Mouse (Mus musculus): ENCODE measurements around the gene Lmbrd1.
A peak's percentile ranks its signal among the peaks of the same experiment; 100 is the strongest.
"Not testable (repeated sequence)": the region's sequence is repeated elsewhere in the genome, so short reads cannot be mapped to it uniquely, and the experiment has no call there.

Lmbrd1 gene

GRCm38 (mm10) chr1:24678205-24678917 lies at the start of gene Lmbrd1:
Lmbrd1 (plus strand) TSS chr1:24678630.
- peak; percentile 95 for DNase-seq

DNA sequence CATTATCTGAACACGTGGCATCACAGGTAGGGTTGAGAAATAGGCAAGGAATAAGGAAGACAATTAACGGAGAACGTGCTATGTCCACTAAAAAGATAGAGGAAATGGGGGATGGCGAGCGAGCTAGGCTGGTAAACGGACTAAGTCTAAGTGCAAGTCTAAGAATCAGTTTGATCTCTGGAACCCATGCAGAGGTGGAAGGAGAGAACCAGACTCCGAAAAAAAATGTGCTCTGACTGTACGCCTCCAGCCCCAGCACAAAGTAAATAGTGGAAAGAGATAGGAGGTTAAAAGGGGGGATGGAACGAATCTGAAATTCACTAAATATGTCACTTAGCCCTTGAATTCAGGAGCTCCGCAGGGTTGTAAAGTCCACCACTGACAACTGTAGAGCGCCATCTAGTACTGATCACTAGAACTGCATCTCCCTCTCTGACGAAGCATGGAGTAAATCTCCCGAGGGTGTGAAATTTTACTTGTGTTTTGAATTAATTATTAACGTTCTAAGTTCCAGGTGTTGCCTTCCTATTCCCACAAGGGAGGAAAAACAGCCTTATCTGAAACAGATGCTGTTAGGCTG lies 44.8 kb upstream of the Lmbrd1 start:
- peak in 1 of 2 experiments; percentile 10 for DNase-seq

DNA sequence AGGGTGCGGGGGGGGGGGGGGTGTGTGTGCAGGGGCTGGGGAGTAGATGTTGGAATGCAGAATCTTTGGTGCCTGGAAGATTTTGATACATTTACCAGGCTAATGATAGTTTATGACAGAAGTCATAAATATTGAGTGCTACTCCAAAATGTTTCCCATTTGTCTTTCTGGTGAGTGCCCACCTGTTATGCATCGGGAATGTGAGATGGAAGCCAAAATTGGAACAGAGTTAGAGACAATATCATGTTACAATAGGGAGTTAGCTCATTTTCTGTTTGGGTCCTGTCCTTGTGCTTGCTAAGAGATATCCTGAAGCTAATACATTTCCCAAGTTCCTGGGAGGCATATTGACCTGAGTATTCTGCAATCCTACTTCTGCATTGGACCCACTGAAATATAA lies 28.3 kb upstream of the Lmbrd1 start:
- no peak for DNase-seq

DNA sequence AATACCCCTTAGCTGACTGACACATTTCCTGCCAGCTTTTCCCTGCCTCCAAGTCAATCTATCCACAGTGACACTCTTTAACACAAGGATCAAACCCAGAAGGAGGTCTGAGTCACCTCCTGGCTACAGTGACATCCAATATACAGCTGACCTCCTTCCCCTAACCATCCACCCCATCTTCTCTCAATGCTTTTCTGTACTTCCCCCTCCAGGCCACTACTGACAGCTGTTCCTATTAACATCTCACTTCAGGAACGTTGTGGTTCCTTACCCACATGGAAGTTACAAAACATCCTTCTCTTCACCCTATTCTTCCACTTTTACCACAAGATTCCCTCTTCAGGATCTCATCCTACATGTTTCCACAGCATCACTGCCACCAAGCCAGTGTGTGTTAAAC lies 18.5 kb upstream of the Lmbrd1 start:
- no peak for DNase-seq

GRCm38 (mm10) chr1:24660662-24661061 lies 17.8 kb upstream of the Lmbrd1 start:
- DNase-seq: not testable (repeated sequence)

DNA sequence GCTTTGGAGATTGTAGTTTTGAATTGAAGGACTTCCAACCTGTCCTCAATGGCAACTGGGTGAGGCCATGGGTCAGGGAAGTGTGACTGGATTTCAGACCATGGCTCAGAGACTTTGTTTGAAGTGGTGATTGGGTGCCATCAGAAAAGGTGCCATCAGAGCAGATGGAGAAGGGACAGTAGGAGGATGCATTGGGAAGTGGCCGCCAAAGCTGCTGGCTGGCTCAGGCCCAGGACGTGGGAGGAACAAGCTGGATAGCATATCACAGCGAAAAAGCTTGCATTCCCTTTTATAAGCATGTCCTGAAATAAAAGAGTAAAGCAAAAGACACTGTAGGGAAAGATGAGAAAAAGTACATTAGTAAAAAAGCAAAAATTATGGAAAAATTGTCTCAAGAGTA lies 16.9 kb upstream of the Lmbrd1 start:
- no peak for DNase-seq

GRCm38 (mm10) chr1:24664158-24664557 lies 14.3 kb upstream of the Lmbrd1 start:
- no peak for DNase-seq

DNA sequence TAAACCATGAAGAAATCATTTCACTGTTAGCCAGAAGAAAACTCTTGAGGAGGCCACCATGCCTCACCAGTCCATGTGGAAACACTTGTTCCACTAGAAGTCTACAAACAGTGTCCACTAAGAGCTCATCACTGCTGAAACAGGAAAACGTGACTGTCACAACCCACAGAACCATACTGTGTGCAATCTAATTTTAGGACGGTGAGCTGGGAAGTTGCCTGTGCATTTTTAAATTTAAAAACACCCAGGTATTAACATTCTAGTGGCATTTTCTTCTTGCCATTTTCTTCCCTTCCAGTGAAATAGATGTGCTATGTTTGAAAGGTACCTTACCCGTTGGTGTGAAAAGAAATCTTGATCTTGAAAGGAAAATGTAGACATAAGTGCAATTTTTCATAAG lies 5.2 kb upstream of the Lmbrd1 start:
- no peak for DNase-seq

- DNase-seq: peak; percentile 7 to 38
Measured at GRCm38 (mm10) chr1:24677706-24678105, 724 bp upstream of the Lmbrd1 start.

GRCm38 (mm10) chr1:24679071-24679470 lies 641 bp downstream of the Lmbrd1 start:
- DNase-seq: peak; percentile 21 to 45

GRCm38 (mm10) chr1:24680991-24681390 lies 2.6 kb downstream of the Lmbrd1 start:
- no peak for DNase-seq

- DNase-seq: no peak
Measured at GRCm38 (mm10) chr1:24681946-24682345, 3.5 kb downstream of the Lmbrd1 start.

- peak in 1 of 2 experiments; percentile 38 for DNase-seq
Measured at GRCm38 (mm10) chr1:24683947-24684346, 5.5 kb downstream of the Lmbrd1 start.

- no peak for DNase-seq
Measured at GRCm38 (mm10) chr1:24685606-24686005, 7.2 kb downstream of the Lmbrd1 start.

DNA sequence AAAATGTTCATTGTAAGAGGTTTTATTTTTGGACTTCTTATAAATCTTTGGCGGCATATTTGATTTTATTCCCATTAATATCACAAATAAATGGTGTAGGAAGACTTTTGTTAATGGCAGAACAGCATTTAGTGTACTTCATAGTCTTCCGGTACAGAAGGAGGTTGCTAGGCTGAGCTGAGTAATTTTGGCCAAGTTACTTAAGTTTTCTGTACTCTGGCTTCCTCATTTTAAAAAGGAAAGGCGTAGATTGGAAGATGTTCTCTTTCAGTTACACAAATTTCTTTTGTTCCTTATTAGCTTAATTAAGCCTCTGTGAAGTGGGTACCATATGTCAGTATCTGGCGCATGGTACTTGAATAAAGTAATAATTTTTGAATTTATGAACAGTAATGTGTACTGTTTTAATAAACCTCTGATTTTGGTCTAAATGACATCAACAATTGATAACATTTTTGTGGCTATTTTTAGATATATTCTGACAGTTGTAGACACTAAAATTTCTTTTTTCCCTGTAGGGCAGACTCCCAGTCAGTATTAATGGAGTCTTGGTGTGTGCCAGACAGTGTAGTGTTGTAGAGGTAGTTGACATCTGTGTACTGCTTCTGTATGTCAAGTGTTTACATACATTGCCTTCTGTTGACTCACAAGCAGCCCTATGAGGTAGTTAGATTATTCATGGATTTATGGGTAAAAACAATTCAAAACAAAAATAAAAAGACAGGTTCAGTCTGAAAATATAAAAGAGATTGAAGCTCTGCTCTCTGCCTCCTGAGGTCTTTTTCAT lies 8.0 kb downstream of the Lmbrd1 start:
- no peak for DNase-seq

DNA sequence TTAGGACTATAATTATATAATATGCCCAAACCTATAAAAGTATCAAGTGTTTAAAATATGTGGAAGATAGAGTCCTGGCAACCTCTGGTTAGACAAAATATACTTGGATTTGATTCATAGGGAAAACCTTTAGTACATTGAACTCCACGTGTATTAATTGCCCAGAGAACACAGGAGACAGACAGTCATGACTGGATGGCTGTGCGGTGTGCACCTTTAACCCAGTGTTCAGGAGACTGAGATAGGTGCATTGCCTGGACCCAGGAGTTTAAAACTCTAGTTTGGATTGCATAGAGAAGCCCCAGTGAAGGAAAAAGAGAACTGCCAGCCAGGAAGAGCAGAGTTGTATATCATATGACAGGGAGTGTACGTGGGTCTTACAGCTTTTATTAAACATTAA lies 19.2 kb downstream of the Lmbrd1 start:
- no peak for DNase-seq

DNA sequence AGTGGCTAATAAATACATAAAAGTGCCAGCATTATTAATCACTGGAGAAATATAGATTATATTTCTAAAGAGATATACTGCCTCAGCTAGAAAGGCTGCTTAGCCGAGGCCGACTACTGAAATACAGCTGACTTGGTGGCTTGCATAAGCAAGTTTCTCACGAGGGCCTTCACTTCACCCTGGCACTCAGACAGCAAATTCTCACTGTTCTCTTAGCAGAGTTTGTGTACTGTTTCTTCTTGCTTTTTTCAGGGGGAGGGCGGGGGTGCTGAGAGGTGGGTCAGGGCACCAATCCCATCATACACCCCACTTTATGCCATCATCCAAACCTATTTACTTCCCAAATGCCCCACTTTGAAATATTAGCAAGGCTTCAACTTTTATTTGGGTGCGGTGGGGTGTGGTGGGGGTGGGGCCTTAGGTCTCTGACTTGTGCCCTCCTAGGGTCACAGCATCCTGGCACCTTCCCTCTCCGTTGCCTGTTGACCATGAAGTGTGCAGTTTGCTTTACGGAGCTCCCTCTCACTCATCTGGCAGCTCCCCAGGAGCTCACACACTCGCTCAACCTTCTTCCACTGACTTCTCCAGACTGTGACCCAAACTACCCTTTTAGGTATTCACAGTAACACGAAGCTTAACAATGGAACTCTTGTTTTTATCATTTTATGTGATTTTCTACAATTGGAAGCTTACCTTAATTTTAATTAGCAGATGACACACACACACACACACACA lies 19.9 kb downstream of the Lmbrd1 start:
- DNase-seq: no peak

DNA sequence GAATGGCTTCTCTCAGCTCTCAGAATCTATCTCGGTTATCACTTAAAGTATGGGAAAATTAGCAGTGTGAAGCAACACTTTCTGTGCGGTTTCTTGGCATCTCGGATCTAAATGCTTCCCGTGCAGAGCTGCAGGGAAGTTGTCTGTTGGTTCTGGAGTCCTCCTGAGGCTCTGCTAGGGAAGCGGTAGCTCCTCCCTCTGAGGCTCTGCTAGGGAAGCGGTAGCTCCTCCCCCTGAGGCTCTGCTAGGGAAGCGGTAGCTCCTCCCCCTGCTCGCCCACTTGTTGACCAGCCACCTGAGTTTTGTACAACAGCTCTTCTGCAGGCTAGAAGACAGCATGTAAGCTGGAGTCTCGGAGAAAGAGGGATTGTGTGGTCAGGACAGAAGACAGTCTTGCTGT lies 20.9 kb downstream of the Lmbrd1 start:
- peak; percentile 61 to 67 for DNase-seq

DNA sequence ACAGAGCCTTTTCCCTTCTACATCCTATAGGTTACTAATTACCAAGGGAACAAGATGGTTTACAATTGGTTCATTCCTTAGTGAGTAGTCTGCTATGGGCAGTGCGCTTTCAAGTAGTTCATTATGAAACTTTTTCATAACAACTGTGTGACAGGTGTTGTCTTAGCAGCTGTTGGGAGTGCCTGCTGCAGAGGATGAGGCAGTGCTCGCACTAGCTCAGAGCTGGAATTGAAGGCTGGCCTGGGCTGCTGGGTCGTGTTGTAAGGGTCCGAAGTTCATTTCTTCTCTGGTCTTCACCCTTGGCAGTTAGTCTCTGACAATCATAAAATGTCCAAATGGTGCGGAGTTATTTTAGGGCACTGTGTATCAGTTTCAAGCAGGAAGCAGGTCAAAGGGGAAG lies 21.8 kb downstream of the Lmbrd1 start:
- peak; percentile 20 to 57 for DNase-seq

DNA sequence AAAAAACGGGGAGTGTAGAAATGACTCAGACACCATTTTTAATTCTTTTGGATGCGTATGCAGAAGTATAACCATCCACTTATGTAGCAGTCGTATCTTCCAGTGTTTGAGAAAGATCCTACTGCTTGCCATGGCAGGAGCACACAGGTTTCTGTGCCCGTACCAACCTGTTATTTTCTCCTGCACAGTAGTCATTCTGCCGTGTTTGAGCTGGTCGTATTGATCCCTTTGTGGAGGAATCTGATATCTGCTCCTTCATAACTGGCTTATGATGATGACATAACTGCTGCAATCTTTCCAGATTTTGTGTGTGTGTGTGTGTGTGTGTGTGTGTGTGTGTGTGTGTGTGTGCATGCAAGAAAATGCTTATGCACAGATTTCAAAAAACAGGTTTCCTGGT lies 25.4 kb downstream of the Lmbrd1 start:
- no peak for DNase-seq

- DNase-seq: no peak
Measured at GRCm38 (mm10) chr1:24716301-24716700, 37.9 kb downstream of the Lmbrd1 start.

GRCm38 (mm10) chr1:24719621-24720020 lies 41.2 kb downstream of the Lmbrd1 start:
- DNase-seq: no peak

- no peak for DNase-seq
Measured at GRCm38 (mm10) chr1:24720209-24720608, 41.8 kb downstream of the Lmbrd1 start.
